Mouse (Mus musculus) bone marrow, adult 2 months (tissue): Measurements from ENCODE around the gene Mcub.

ENCODE experiments used
- CTCF ChIP-seq: fragments of 200-500 bp; IDR thresholded peaks from 2 replicates; pipeline ENCODE4 v1.5.1; 2011; ENCODE audit warnings: low read length, control low read depth; ENCODE audit not compliant: control insufficient read depth, insufficient read depth
- POLR2A ChIP-seq: fragments of 200-500 bp; IDR thresholded peaks from 2 replicates; pipeline ENCODE4 v1.6.1; 2011; ENCODE audit warnings: low read depth, mild to moderate bottlenecking, control low read depth, low read length, borderline replicate concordance; ENCODE audit not compliant: control insufficient read depth

DNA sequence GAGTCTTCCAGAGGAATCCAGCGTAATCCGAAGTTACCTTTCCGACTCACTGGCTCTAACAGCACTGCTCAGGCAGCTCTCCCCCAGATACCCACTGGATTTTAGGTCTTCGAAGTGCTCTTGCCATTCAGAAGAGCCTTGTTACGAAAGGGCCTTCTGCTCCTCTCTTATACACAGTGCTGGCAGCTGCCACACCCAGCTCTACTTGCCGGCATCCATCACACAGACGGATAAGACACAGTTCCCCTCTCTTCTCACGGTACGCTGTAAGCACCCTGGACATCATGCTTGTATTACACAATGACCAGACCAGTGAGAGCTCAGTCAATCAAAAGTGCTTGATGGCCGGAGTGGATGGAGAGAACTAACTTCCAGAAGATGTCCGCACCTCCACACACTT, 11.8 kb upstream of the Mcub start:
- TF ChIP-seq CTCF (no peak), POLR2A (no peak)
